Mouse (Mus musculus) Patski (cell line): ENCODE measurements at regions not wholly inside any gene's neighbourhood (a gene's known extent, or its start where the extent isn't known, plus 50 kb on each side); places are given as distances from the start of the nearest gene placed in this dataset.

Source experiments
- ATAC-seq: fragments of 100-300 bp; one replicate; pipeline ENCODE4 v1.8.0; 2021
- CTCF ChIA-PET: fragments of 350-600 bp; sonication (Branson Sonifier 250); formaldehyde crosslinking; loops from one replicate; lab custom pipeline; 2022; ENCODE audit warnings: inconsistent platforms; lab: Charles Lee
- POLR2A ChIA-PET: fragments of 350-600 bp; sonication (Branson Sonifier 250); formaldehyde crosslinking; loops from one replicate; lab custom pipeline; 2022; ENCODE audit warnings: antibody characterized with exemption, inconsistent platforms; lab: Charles Lee
- DNase-seq: peaks from one replicate; pipeline ENCODE4 v3.0.0-alpha.2; 2011; ENCODE audit warnings: low read depth, low spot score
- H3K27me3 ChIP-seq: fragments of 371-371 bp; one replicate; pipeline ENCODE4 v1.5.1; 2021
- CTCF ChIP-seq: fragments of 100-300 bp; IDR thresholded peaks from one replicate; pipeline ENCODE4 v1.5.1; 2021
- in situ Hi-C: fragments of 300-500 bp; cut with MboI; formaldehyde crosslinking; loops from 3 replicates; pipeline ENCODE4 v1.11.1; 2018; ENCODE audit warnings: low pct_unique_long_range_greater_than_20kb, mixed read lengths

- CTCF ChIA-PET = no interaction called here
- in situ Hi-C loops = no loop called here
- DNase-seq (no peak), ATAC-seq (no peak)
- POLR2A ChIA-PET = no interaction called here
- H3K27me3 ChIP-seq = no peaks in the 10 kb centered on the region
- no peak for TF ChIP-seq CTCF
These were observed 164.2 kb upstream of the Klf4 start for GRCm38 (mm10) chr4:55696428-55696827.

- no peak for ATAC-seq
- H3K27me3 ChIP-seq = no peaks in the 10 kb centered on the region
- no peak for TF ChIP-seq CTCF
- CTCF ChIA-PET = no interaction called here
- POLR2A ChIA-PET = no interaction called here
- DNase-seq = no peak
- in situ Hi-C loops = no loop called here
These were observed 163.0 kb upstream of the Klf4 start for GRCm38 (mm10) chr4:55695246-55695645.

- DNase-seq (no peak), ATAC-seq (no peak)
- ChIA-PET POLR2A (no interaction called here), CTCF (no interaction called here)
- in situ Hi-C loops = no loop called here
- H3K27me3 ChIP-seq = no peaks in the 10 kb centered on the region
- TF ChIP-seq CTCF = no peak
These were observed 157.2 kb upstream of the Klf4 start for GRCm38 (mm10) chr4:55689479-55689878.

- no peak for TF ChIP-seq CTCF
- DNase-seq (no peak), ATAC-seq (no peak)
- H3K27me3 ChIP-seq = no peaks in the 10 kb centered on the region
- in situ Hi-C loops = no loop called here
- ChIA-PET CTCF (no interaction called here), POLR2A (no interaction called here)
These were observed 154.5 kb upstream of the Klf4 start for GRCm38 (mm10) chr4:55686771-55687170.

- no peak for TF ChIP-seq CTCF
- in situ Hi-C loops = no loop called here
- ATAC-seq (no peak), DNase-seq (no peak)
- ChIA-PET POLR2A (no interaction called here), CTCF (no interaction called here)
- H3K27me3 ChIP-seq = no peaks in the 10 kb centered on the region
These were observed 140.0 kb upstream of the Klf4 start for GRCm38 (mm10) chr4:55672288-55672687.

GRCm38 (mm10) chr4:55670258-55670657, 138.0 kb upstream of the Klf4 start:
- ChIA-PET CTCF (no interaction called here), POLR2A (no interaction called here)
- H3K27me3 ChIP-seq = no peaks in the 10 kb centered on the region
- ATAC-seq (no peak), DNase-seq (no peak)
- in situ Hi-C loops = no loop called here
- TF ChIP-seq CTCF = no peak

GRCm38 (mm10) chr4:55664822-55665221, 132.6 kb upstream of the Klf4 start:
- ATAC-seq = no peak
- no peak for TF ChIP-seq CTCF
- no peaks in the 10 kb centered on the region for H3K27me3 ChIP-seq
- in situ Hi-C loops = no loop called here
- ChIA-PET POLR2A (no interaction called here), CTCF (no interaction called here)
- no peak for DNase-seq

- CTCF ChIA-PET = no interaction called here
- in situ Hi-C loops = no loop called here
- POLR2A ChIA-PET = no interaction called here
- no peaks in the 10 kb centered on the region for H3K27me3 ChIP-seq
- ATAC-seq = no peak
- TF ChIP-seq CTCF = no peak
- no peak for DNase-seq
These were observed 131.6 kb upstream of the Klf4 start for GRCm38 (mm10) chr4:55663856-55664255.

- H3K27me3 ChIP-seq = no peaks in the 10 kb centered on the region
- no peak for ATAC-seq
- no peak for DNase-seq
- ChIA-PET CTCF (no interaction called here), POLR2A (no interaction called here)
- TF ChIP-seq CTCF = no peak
- in situ Hi-C loops = no loop called here
These were observed 129.8 kb upstream of the Klf4 start for GRCm38 (mm10) chr4:55662041-55662440.

- in situ Hi-C loops = no loop called here
- no peak for TF ChIP-seq CTCF
- ChIA-PET CTCF (no interaction called here), POLR2A (interaction anchor here (0.9 kb wide), 1 partner anchor 18 kb away, joined by 3 read pairs; no protein-coding TSS in a partner anchor)
- no peaks in the 10 kb centered on the region for H3K27me3 ChIP-seq
- ATAC-seq (no peak), DNase-seq (no peak)
These were observed 126.6 kb upstream of the Klf4 start for GRCm38 (mm10) chr4:55658904-55659303.

GRCm38 (mm10) chr4:55655329-55655728, 123.1 kb upstream of the Klf4 start:
- POLR2A ChIA-PET = no interaction called here

GRCm38 (mm10) chr4:55652628-55653027, 120.4 kb upstream of the Klf4 start:
- no peak for TF ChIP-seq CTCF
- ChIA-PET CTCF (no interaction called here), POLR2A (interaction anchor here (1.0 kb wide), 1 partner anchor 56 kb away, joined by 4 read pairs; no protein-coding TSS in a partner anchor)
- H3K27me3 ChIP-seq = no peaks in the 10 kb centered on the region
- DNase-seq = no peak
- in situ Hi-C loops = loop anchor here (5.0 kb wide), 1 partner anchor 120 kb away; the partner anchor contains the start of gene Klf4
- no peak for ATAC-seq

More at GRCm38 (mm10) chr4:55655329-55655728, 123.1 kb upstream of the Klf4 start:
- CTCF ChIA-PET = interaction anchor here (1.0 kb wide), 1 partner anchor 46 kb away, joined by 3 read pairs; no protein-coding TSS in a partner anchor
- in situ Hi-C loops = no loop called here
- DNase-seq (no peak), ATAC-seq (no peak)
- no peak for TF ChIP-seq CTCF
- no peaks in the 10 kb centered on the region for H3K27me3 ChIP-seq
